Mouse (Mus musculus): ENCODE results near the gene Cd2. TPM values are rescaled to one million over a fixed set of nuclear protein-coding genes. Genes with fewer than 3 reads are reported as not detected.
A peak's percentile ranks its signal among the peaks of the same experiment; 100 is the strongest.

Cd2 gene
- polyA plus RNA-seq, 1 experiment from 2014 or later = 0.14 TPM

DNA sequence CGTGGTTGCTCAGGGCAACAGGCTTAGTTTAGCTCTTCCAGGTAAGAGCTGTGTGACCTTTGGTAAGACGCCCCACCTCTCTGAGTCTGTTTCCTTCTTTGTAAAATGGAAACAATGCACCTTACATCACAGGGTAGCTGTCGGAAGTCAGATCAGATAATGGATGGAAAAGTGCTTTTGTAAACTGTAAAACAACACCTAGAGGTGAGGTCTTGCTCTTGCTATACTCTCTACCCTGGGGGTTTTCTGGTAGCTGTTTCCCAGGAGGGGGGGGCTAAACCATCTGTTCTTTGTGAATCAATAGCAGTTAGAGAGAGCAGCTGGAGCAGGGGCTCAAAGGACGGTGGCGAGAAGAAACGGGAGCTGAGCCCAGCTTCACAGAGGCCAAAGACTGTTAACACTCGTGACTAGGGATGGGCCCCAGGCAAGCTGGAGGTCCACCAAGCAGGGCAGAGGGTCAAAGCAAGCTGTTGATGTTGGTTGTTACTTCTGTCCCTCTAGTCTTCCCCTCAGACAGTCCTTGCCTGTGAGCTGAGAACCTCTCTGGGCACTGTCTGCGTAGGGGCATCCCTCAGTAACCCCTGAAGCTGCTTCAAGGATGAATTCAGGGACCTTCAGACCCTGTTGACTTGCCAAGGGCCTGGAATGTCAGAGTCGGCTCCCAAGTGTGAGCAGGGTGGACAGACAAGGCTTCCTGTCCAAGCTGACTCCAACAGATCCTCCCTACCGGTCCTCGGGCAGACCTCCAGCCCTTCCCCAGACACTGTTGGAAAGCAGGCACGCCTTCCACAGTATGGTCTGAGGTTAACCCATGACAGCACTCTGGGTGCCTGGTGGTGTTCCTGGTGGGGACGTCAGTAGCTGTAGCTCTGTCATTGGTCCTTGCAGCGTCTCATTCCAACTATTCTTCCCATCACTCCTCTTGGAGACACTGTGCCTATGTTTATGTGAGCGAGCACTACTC lies 7.1 kb downstream of the Cd2 start:
- no peaks in the 10 kb centered on the region for H3K27me3 ChIP-seq (ENCODE audit: control insufficient read depth, insufficient read depth, low read length)
- DNase-seq (ENCODE audit: low spot score) (no peak), ATAC-seq (ENCODE audit: low FRiP score) (0 out of 2 replicates have a peak, but pooled peaks have one; percentile 27)
- H3K4me2 ChIP-seq (replicated peaks; ENCODE audit: low read depth, low read length) = no peak overlapping the region
- H3K4me3 ChIP-seq (ENCODE audit: low read depth, low read length) = no peak overlapping the region
- 52% methylated on average over 15 of the region's 15 CpGs for WGBS
- no peaks in the 10 kb centered on the region for H3K9me3 ChIP-seq (ENCODE audit: control insufficient read depth, low read length)
- H3K4me1 ChIP-seq (replicated peaks; ENCODE audit: control insufficient read depth, insufficient read depth, low read length) = no peaks in the 10 kb centered on the region
- no peak overlapping the region for H3K9ac ChIP-seq (ENCODE audit: low read depth, low read length)
- H3K27ac ChIP-seq (ENCODE audit: low read depth, low read length) = 0 out of 2 replicates have a peak overlapping the region, but pooled peaks have one; percentile 24
- H3K36me3 ChIP-seq (ENCODE audit: control insufficient read depth, insufficient read depth, low read length) = no peaks in the 10 kb centered on the region

DNA sequence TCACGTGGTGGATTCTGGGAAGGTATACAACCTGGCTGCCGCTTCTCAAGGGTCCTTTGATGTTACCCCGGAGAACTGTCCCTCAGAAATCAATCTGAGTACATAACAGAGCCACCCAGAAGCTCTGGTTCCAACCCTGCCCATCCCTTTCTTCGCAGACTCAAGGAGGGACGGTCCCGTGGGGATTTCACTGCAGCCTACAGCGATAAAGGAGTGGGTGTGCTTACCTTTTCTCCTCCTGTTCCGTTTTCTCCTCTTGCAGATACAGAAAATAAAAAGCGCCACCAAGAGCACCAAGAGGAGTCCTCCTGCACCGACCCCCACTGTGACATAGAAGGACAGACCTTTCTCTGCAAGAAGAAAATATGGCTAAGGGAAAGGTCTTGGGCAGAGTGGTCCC lies 8.2 kb downstream of the Cd2 start:
- Histone ChIP-seq H3K27me3 (ENCODE audit: control insufficient read depth, insufficient read depth, low read length) (no peaks in the 10 kb centered on the region), H3K27ac (ENCODE audit: low read depth, low read length) (no peak overlapping the region), H3K4me2 (replicated peaks; ENCODE audit: low read depth, low read length) (no peak overlapping the region), H3K36me3 (ENCODE audit: control insufficient read depth, insufficient read depth, low read length) (no peaks in the 10 kb centered on the region), H3K4me1 (replicated peaks; ENCODE audit: control insufficient read depth, insufficient read depth, low read length) (no peaks in the 10 kb centered on the region), H3K4me3 (ENCODE audit: low read depth, low read length) (no peak overlapping the region), H3K9ac (ENCODE audit: low read depth, low read length) (no peak overlapping the region), H3K9me3 (ENCODE audit: control insufficient read depth, low read length) (no peaks in the 10 kb centered on the region)
- ATAC-seq (ENCODE audit: low FRiP score) (no peak), DNase-seq (ENCODE audit: low spot score) (no peak)
- 83% methylated on average over 10 of the region's 10 CpGs for WGBS

DNA sequence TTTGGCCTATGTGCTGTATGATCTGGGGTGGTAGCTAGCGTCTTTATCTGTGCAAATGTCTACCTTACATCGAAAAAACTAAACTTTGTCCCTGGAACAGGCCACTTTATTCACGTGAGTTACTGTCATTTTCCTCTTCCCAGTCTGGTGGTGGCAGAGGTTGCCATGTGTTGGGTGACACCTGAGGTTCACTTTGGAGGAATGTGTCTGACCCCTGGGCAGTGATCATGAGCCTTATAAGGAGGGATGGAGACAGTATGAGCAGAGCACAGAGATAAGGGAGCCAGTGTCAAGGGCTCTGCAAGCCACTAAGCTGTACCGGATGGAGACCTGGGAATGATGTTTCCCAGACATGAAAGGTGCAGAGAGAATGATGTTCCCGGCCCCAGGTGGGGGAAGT lies 9.3 kb downstream of the Cd2 start:
- Histone ChIP-seq H3K9ac (ENCODE audit: low read depth, low read length) (no peak overlapping the region), H3K27me3 (ENCODE audit: control insufficient read depth, insufficient read depth, low read length) (no peaks in the 10 kb centered on the region), H3K4me2 (replicated peaks; ENCODE audit: low read depth, low read length) (no peak overlapping the region), H3K36me3 (ENCODE audit: control insufficient read depth, insufficient read depth, low read length) (no peaks in the 10 kb centered on the region), H3K27ac (ENCODE audit: low read depth, low read length) (no peak overlapping the region), H3K4me1 (replicated peaks; ENCODE audit: control insufficient read depth, insufficient read depth, low read length) (no peaks in the 10 kb centered on the region), H3K9me3 (ENCODE audit: control insufficient read depth, low read length) (no peaks in the 10 kb centered on the region), H3K4me3 (ENCODE audit: low read depth, low read length) (no peak overlapping the region)
- 88% methylated on average over 5 of the region's 5 CpGs for WGBS
- ATAC-seq (ENCODE audit: low FRiP score) (no peak), DNase-seq (ENCODE audit: low spot score) (no peak)

DNA sequence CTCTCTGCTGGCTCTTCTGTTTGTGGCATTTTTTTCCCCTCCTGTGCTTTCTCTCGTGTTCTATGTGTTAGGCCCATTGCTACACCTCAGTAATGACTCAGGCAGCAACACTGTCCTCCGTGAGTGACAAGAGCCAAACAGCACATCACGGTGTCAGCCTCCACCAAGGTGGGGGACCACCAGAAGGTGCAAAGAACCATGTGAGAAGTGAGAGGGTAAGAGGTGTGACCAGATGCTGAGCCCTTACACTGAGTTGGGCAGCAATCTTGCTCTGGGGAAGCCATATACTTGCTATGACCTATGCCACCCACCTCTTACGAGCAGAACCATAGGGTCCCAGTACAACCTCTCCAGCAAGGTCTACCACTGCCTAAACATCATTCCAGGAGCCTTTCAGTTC lies 9.9 kb downstream of the Cd2 start:
- Histone ChIP-seq H3K27ac (ENCODE audit: low read depth, low read length) (no peak overlapping the region), H3K36me3 (ENCODE audit: control insufficient read depth, insufficient read depth, low read length) (no peaks in the 10 kb centered on the region), H3K4me3 (ENCODE audit: low read depth, low read length) (no peak overlapping the region), H3K9me3 (ENCODE audit: control insufficient read depth, low read length) (no peaks in the 10 kb centered on the region), H3K27me3 (ENCODE audit: control insufficient read depth, insufficient read depth, low read length) (no peaks in the 10 kb centered on the region), H3K4me1 (replicated peaks; ENCODE audit: control insufficient read depth, insufficient read depth, low read length) (no peaks in the 10 kb centered on the region), H3K9ac (ENCODE audit: low read depth, low read length) (no peak overlapping the region), H3K4me2 (replicated peaks; ENCODE audit: low read depth, low read length) (no peak overlapping the region)
- DNase-seq (ENCODE audit: low spot score) (no peak), ATAC-seq (ENCODE audit: low FRiP score) (no peak)
- WGBS = 87% methylated on average over 4 of the region's 4 CpGs

DNA sequence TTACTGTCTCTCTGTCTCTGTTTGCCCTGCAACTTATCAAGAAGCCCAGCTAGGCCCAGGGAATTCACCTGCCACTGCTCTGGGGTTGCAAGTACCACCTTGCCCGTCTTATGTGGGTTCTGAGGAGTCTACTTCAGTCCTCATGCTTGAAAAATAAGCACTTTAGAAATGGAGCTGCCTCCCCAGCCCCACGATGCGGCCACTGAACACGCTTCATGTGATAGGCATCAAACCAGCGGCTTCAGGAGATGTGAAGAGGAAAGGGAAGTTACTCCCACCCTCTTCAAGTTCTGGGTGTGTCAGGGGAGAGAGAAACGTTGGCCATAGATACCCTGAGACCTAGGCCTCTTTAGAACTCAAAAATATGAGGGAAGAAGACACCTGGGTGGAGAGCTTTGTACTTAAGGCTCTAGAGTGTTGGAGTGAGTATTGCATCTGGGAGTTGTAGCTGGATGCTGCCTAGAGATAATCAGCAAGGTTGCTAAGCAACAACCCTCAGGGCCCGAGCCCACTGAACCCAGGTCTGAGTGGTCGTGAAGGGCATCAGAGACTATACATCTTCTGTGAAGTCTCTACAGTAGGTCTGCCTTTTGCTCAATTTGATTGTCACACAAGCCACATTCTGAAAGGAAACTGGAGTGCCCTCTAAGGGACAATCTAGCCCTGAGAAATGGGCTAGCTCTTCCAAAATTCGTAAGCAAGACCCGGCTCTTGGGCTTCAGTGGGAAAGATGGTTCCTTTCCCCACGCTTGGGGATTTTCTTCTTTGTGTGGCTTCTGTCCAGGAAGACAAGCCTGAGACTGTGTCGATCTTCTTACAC lies 11.0 kb downstream of the Cd2 start:
- no peak overlapping the region for H3K4me3 ChIP-seq (ENCODE audit: low read depth, low read length)
- ATAC-seq (ENCODE audit: low FRiP score) (no peak), DNase-seq (ENCODE audit: low spot score) (no peak)
- 76% methylated on average over 12 of the region's 12 CpGs for whole genome bisulfite sequencing
- no peak overlapping the region for H3K9ac ChIP-seq (ENCODE audit: low read depth, low read length)
- no peaks in the 10 kb centered on the region for H3K27me3 ChIP-seq (ENCODE audit: control insufficient read depth, insufficient read depth, low read length)
- no peaks in the 10 kb centered on the region for H3K36me3 ChIP-seq (ENCODE audit: control insufficient read depth, insufficient read depth, low read length)
- no peak overlapping the region for H3K27ac ChIP-seq (ENCODE audit: low read depth, low read length)
- no peaks in the 10 kb centered on the region for H3K9me3 ChIP-seq (ENCODE audit: control insufficient read depth, low read length)
- H3K4me1 ChIP-seq (replicated peaks; ENCODE audit: control insufficient read depth, insufficient read depth, low read length) = no peaks in the 10 kb centered on the region
- no peak overlapping the region for H3K4me2 ChIP-seq (replicated peaks; ENCODE audit: low read depth, low read length)

DNA sequence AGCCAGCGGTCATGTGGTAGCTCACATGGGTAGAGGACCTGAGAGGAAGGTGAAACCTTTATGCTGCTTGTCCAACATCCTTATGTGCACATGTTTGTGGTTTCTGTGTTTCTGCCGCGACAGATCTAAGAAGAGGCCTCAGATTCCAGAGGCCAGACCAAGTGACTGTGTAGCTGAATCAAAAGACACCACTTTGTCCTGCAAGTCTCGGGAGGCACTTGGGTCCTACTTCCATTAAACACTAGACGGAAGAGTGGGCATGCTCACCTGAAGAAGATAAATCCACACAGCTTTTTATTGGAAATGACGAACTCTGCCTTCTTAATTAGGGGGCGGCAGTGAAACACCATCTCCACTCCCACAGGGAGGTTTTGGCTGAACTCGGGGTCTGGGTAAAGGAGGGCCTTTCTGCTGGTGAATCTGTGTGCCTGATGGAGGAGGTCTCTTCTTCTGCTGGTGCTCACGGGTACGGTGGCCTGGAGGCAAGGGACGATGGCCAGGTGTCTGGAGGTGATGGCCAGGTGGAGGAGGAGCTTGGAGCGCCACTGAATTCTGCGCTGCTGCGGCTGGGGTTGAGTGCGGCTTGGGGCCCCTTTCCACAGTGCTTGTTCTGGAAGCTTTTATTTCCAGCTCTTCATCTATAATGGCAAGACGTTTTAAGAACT lies 12.0 kb downstream of the Cd2 start:
- Histone ChIP-seq H3K4me2 (replicated peaks; ENCODE audit: low read depth, low read length) (no peak overlapping the region), H3K9ac (ENCODE audit: low read depth, low read length) (no peak overlapping the region), H3K4me1 (replicated peaks; ENCODE audit: control insufficient read depth, insufficient read depth, low read length) (no peaks in the 10 kb centered on the region), H3K4me3 (ENCODE audit: low read depth, low read length) (no peak overlapping the region), H3K27ac (ENCODE audit: low read depth, low read length) (no peak overlapping the region), H3K27me3 (ENCODE audit: control insufficient read depth, insufficient read depth, low read length) (no peaks in the 10 kb centered on the region), H3K36me3 (ENCODE audit: control insufficient read depth, insufficient read depth, low read length) (no peaks in the 10 kb centered on the region), H3K9me3 (ENCODE audit: control insufficient read depth, low read length) (no peaks in the 10 kb centered on the region)
- ATAC-seq (ENCODE audit: low FRiP score) = no peak
- 89% methylated on average over 16 of the region's 16 CpGs for WGBS
- no peak for DNase-seq (ENCODE audit: low spot score)

DNA sequence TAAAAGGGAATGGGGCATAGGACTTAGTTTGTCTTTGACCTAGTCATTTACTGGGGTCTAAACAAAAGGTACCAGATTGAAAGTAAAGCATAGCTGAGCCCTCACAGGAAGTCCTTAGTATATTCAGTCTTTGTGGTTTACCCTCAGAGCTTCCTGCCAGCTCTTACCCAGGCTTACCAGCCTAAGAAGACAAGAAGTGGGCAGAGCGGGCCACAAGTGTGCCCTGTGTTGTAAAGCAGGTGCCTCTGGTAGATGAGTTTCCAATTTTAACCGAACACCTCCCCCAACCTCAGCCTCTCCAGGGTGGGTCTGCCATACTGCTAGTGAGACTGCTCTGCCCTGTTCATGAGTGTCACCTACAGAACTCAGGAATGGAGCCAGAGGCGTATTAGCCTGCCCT lies 12.9 kb downstream of the Cd2 start:
- Histone ChIP-seq H3K4me1 (replicated peaks; ENCODE audit: control insufficient read depth, insufficient read depth, low read length) (no peaks in the 10 kb centered on the region), H3K9ac (ENCODE audit: low read depth, low read length) (no peak overlapping the region), H3K4me2 (replicated peaks; ENCODE audit: low read depth, low read length) (no peak overlapping the region), H3K27me3 (ENCODE audit: control insufficient read depth, insufficient read depth, low read length) (no peaks in the 10 kb centered on the region), H3K27ac (ENCODE audit: low read depth, low read length) (no peak overlapping the region), H3K36me3 (ENCODE audit: control insufficient read depth, insufficient read depth, low read length) (no peaks in the 10 kb centered on the region), H3K4me3 (ENCODE audit: low read depth, low read length) (no peak overlapping the region), H3K9me3 (ENCODE audit: control insufficient read depth, low read length) (no peaks in the 10 kb centered on the region)
- no peak for DNase-seq (ENCODE audit: low spot score)
- 87% methylated on average over 3 of the region's 3 CpGs for whole genome bisulfite sequencing
- ATAC-seq (ENCODE audit: low FRiP score) = no peak

DNA sequence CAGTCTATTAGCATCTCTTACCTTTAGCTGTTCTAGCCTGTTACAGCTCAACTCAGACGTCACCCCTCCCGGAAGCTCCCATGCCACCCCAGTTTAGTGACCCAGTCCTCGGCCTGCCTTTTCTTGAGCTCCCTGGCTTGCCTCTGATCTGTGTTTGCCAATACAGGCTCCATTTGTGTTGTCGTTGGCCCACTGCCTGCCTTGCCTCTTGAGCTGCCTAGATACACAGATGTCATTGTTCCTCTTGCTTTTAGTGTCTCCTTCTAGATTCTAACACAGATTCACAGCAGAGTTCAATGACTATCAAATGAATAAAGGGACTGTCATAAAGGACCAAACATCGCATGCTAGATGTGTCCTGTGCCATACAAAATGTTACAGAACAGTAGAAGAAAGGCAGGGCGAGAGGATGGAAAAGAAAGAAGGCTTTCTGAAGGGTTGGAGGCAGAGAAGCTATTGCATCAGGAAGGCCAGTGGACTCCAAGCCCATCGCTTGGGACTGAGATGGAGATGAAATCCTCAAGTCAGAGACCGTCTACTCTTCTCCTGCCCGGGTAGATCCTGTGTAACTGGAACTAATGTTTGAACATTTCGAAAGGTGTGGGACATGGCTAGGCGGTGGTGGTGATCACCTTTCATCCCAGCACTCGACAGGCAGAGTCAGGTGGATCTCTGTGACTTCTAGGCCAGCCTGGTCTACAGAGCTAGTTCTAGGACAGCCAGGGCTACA lies 13.5 kb downstream of the Cd2 start:
- no peak overlapping the region for H3K9ac ChIP-seq (ENCODE audit: low read depth, low read length)
- ATAC-seq (ENCODE audit: low FRiP score) (no peak), DNase-seq (ENCODE audit: low spot score) (no peak)
- H3K27me3 ChIP-seq (ENCODE audit: control insufficient read depth, insufficient read depth, low read length) = no peaks in the 10 kb centered on the region
- no peak overlapping the region for H3K4me3 ChIP-seq (ENCODE audit: low read depth, low read length)
- no peaks in the 10 kb centered on the region for H3K36me3 ChIP-seq (ENCODE audit: control insufficient read depth, insufficient read depth, low read length)
- 88% methylated on average over 12 of the region's 12 CpGs for WGBS
- no peaks in the 10 kb centered on the region for H3K9me3 ChIP-seq (ENCODE audit: control insufficient read depth, low read length)
- H3K27ac ChIP-seq (ENCODE audit: low read depth, low read length) = no peak overlapping the region
- no peak overlapping the region for H3K4me2 ChIP-seq (replicated peaks; ENCODE audit: low read depth, low read length)
- no peaks in the 10 kb centered on the region for H3K4me1 ChIP-seq (replicated peaks; ENCODE audit: control insufficient read depth, insufficient read depth, low read length)

All from hindbrain, embryonic 11.5 days (tissue).